Mouse (Mus musculus): ENCODE data around the gene Ppp1r27. TPM values are rescaled to one million over a fixed set of nuclear protein-coding genes. Genes with fewer than 3 reads are reported as not detected.
"Not testable (repeated sequence)": the region's sequence is repeated elsewhere in the genome, so short reads cannot be mapped to it uniquely, and the experiment has no call there.

The Ppp1r27 gene
- polyA plus RNA-seq, 1 experiment = 3.3 TPM

GRCm38 (mm10) chr11:120522581-120522980 lies 28.4 kb downstream of the Ppp1r27 start:
- DNase-seq = no peak
- TF ChIP-seq POLR2A (IDR thresholded peaks at IDR 0.05; ENCODE audit: borderline replicate concordance, extremely low read depth, low read depth, low read length) (no peak), CTCF (IDR thresholded peaks at IDR 0.05; ENCODE audit: insufficient read depth, low read length) (no peak)

GRCm38 (mm10) chr11:120520967-120521540 lies 29.9 kb downstream of the Ppp1r27 start:
- TF ChIP-seq CTCF (IDR thresholded peaks at IDR 0.05; ENCODE audit: insufficient read depth, low read length) = no peak
- TF ChIP-seq POLR2A (IDR thresholded peaks at IDR 0.05; ENCODE audit: borderline replicate concordance, extremely low read depth, low read depth, low read length) = no peak
- H3K4me1 ChIP-seq (ENCODE audit: control insufficient read depth, insufficient read depth, low read length) = peaks cover 4% of the 10 kb centered on the region; the same call in 1 of the 2 replicates
- 73% methylated on average over 5 of the region's 5 CpGs for WGBS
- no peak overlapping the region for H3K4me3 ChIP-seq (replicated peaks; ENCODE audit: extremely low read depth, low read depth, low read length)
- no peak for DNase-seq

More at GRCm38 (mm10) chr11:120522581-120522980, 28.4 kb downstream of the Ppp1r27 start:
- Histone ChIP-seq H3K4me1 (ENCODE audit: control insufficient read depth, insufficient read depth, low read length) (peaks cover 4% of the 10 kb centered on the region; the same call in 1 of the 2 replicates), H3K4me3 (replicated peaks; ENCODE audit: extremely low read depth, low read depth, low read length) (no peak overlapping the region)
- whole genome bisulfite sequencing = 80% methylated on average over 8 of the region's 8 CpGs

- 76% methylated on average over 9 of the region's 9 CpGs for WGBS
- Histone ChIP-seq H3K4me3 (replicated peaks; ENCODE audit: extremely low read depth, low read depth, low read length) (no peak overlapping the region), H3K4me1 (ENCODE audit: control insufficient read depth, insufficient read depth, low read length) (peaks cover 4% of the 10 kb centered on the region)
- no peak for TF ChIP-seq CTCF (IDR thresholded peaks at IDR 0.05; ENCODE audit: insufficient read depth, low read length)
- TF ChIP-seq POLR2A (IDR thresholded peaks at IDR 0.05; ENCODE audit: borderline replicate concordance, extremely low read depth, low read depth, low read length) = no peak
- no peak for DNase-seq
These were observed 30.4 kb downstream of the Ppp1r27 start for GRCm38 (mm10) chr11:120520498-120520897.

- peak; percentile 43 for DNase-seq
- TF ChIP-seq POLR2A (IDR thresholded peaks at IDR 0.05; ENCODE audit: borderline replicate concordance, extremely low read depth, low read depth, low read length) = peak; percentile 49; the same call in 1 of the 2 replicates
- TF ChIP-seq CTCF (IDR thresholded peaks at IDR 0.05; ENCODE audit: insufficient read depth, low read length) = no peak
- WGBS = 24% methylated on average over 9 of the region's 9 CpGs
- peaks cover 4% of the 10 kb centered on the region for H3K4me1 ChIP-seq (ENCODE audit: control insufficient read depth, insufficient read depth, low read length)
- H3K4me3 ChIP-seq (replicated peaks; ENCODE audit: extremely low read depth, low read depth, low read length) = peak overlapping the region; percentile 1
These were observed 31.2 kb downstream of the Ppp1r27 start for GRCm38 (mm10) chr11:120519738-120520137.

- H3K4me3 ChIP-seq (replicated peaks; ENCODE audit: extremely low read depth, low read depth, low read length) = no peak overlapping the region
- 40% methylated on average over 6 of the region's 6 CpGs for WGBS
- no peak for DNase-seq
- peaks cover 4% of the 10 kb centered on the region for H3K4me1 ChIP-seq (ENCODE audit: control insufficient read depth, insufficient read depth, low read length)
- TF ChIP-seq POLR2A (IDR thresholded peaks at IDR 0.05; ENCODE audit: borderline replicate concordance, extremely low read depth, low read depth, low read length) = no peak
- no peak for TF ChIP-seq CTCF (IDR thresholded peaks at IDR 0.05; ENCODE audit: insufficient read depth, low read length)
These were observed 32.4 kb downstream of the Ppp1r27 start for GRCm38 (mm10) chr11:120518558-120518957.

- Histone ChIP-seq H3K4me3 (replicated peaks; ENCODE audit: extremely low read depth, low read depth, low read length) (no peak overlapping the region), H3K4me1 (ENCODE audit: control insufficient read depth, insufficient read depth, low read length) (peaks cover 4% of the 10 kb centered on the region)
- no peak for DNase-seq
- 22% methylated on average over 6 of the region's 6 CpGs for WGBS
- no peak for TF ChIP-seq POLR2A (IDR thresholded peaks at IDR 0.05; ENCODE audit: borderline replicate concordance, extremely low read depth, low read depth, low read length)
- TF ChIP-seq CTCF (IDR thresholded peaks at IDR 0.05; ENCODE audit: insufficient read depth, low read length) = no peak
These were observed 32.9 kb downstream of the Ppp1r27 start for GRCm38 (mm10) chr11:120518027-120518426.

GRCm38 (mm10) chr11:120517147-120517546 lies 33.8 kb downstream of the Ppp1r27 start:
- WGBS = 83% methylated on average over 4 of the region's 4 CpGs
- peaks cover 4% of the 10 kb centered on the region for H3K4me1 ChIP-seq (ENCODE audit: control insufficient read depth, insufficient read depth, low read length)

GRCm38 (mm10) chr11:120515611-120516010 lies 35.3 kb downstream of the Ppp1r27 start:
- peak; percentile 94 for DNase-seq
- peak; percentile 91 for TF ChIP-seq CTCF (IDR thresholded peaks at IDR 0.05; ENCODE audit: insufficient read depth, low read length)
- 0 out of 2 replicates have a peak, but pooled peaks have one; percentile 14 for TF ChIP-seq POLR2A (IDR thresholded peaks at IDR 0.05; ENCODE audit: borderline replicate concordance, extremely low read depth, low read depth, low read length)
- WGBS = 19% methylated on average over 17 of the region's 17 CpGs
- Histone ChIP-seq H3K4me1 (ENCODE audit: control insufficient read depth, insufficient read depth, low read length) (peaks cover 4% of the 10 kb centered on the region), H3K4me3 (replicated peaks; ENCODE audit: extremely low read depth, low read depth, low read length) (no peak overlapping the region)

More at GRCm38 (mm10) chr11:120517147-120517546, 33.8 kb downstream of the Ppp1r27 start:
- H3K4me3 ChIP-seq (replicated peaks; ENCODE audit: extremely low read depth, low read depth, low read length) = no peak overlapping the region
- TF ChIP-seq CTCF (IDR thresholded peaks at IDR 0.05; ENCODE audit: insufficient read depth, low read length) = no peak
- DNase-seq = no peak

- H3K4me1 ChIP-seq (ENCODE audit: control insufficient read depth, insufficient read depth, low read length); H3K4me3 ChIP-seq (replicated peaks; ENCODE audit: extremely low read depth, low read depth, low read length); DNase-seq: not testable (repeated sequence)
- 80% methylated on average over 2 of the region's 2 CpGs for WGBS
These were observed 36.7 kb downstream of the Ppp1r27 start for GRCm38 (mm10) chr11:120514262-120514661.

GRCm38 (mm10) chr11:120512790-120513453 lies 38.0 kb downstream of the Ppp1r27 start:
- Histone ChIP-seq H3K4me1 (ENCODE audit: control insufficient read depth, insufficient read depth, low read length) (peaks cover 4% of the 10 kb centered on the region), H3K4me3 (replicated peaks; ENCODE audit: extremely low read depth, low read depth, low read length) (no peak overlapping the region)
- no peak for DNase-seq
- 39% methylated on average over 6 of the region's 6 CpGs for WGBS
- no peak for TF ChIP-seq CTCF (IDR thresholded peaks at IDR 0.05; ENCODE audit: insufficient read depth, low read length)
- TF ChIP-seq POLR2A (IDR thresholded peaks at IDR 0.05; ENCODE audit: borderline replicate concordance, extremely low read depth, low read depth, low read length) = no peak

All from lung, adult 2 months (tissue).